Mouse (Mus musculus) testis, adult 2 months (tissue): ENCODE data around the gene Ap2a2. TPM values are rescaled to one million over a fixed set of nuclear protein-coding genes. Genes with fewer than 3 reads are reported as not detected.
A peak's percentile ranks its signal among the peaks of the same experiment; 100 is the strongest.

Source experiments
- H3K27ac ChIP-seq: fragments of 200-500 bp; 2 replicates; pipeline ENCODE4 v1.5.1; 2012; ENCODE audit warnings: low read depth, low read length; ENCODE audit not compliant: control insufficient read depth, insufficient read depth
- H3K27me3 ChIP-seq: fragments of 200-500 bp; 2 replicates; pipeline ENCODE4 v1.6.1; 2012; ENCODE audit warnings: mild to moderate bottlenecking, low read length, moderate library complexity; ENCODE audit not compliant: control insufficient read depth, insufficient read depth
- H3K36me3 ChIP-seq: fragments of 200-500 bp; 2 replicates; pipeline ENCODE4 v1.6.1; 2012; ENCODE audit warnings: mild to moderate bottlenecking, low read length; ENCODE audit not compliant: control insufficient read depth, insufficient read depth
- H3K4me1 ChIP-seq: fragments of 200-500 bp; 2 replicates; pipeline ENCODE4 v1.6.1; 2012; ENCODE audit warnings: low read length; ENCODE audit not compliant: control insufficient read depth, insufficient read depth
- H3K4me3 ChIP-seq: fragments of 200-500 bp; 2 replicates; pipeline ENCODE4 v1.5.1; 2012; ENCODE audit warnings: low read depth, mild to moderate bottlenecking, low read length, moderate library complexity, mixed read lengths; ENCODE audit not compliant: control insufficient read depth
- CTCF ChIP-seq: fragments of 200-500 bp; IDR thresholded peaks from 2 replicates; pipeline ENCODE4 v1.5.1; 2012; ENCODE audit warnings: low read depth, mild to moderate bottlenecking, inconsistent platforms, low read length, moderate library complexity; ENCODE audit not compliant: control insufficient read depth, insufficient read depth, insufficient replicate concordance
- POLR2A ChIP-seq: fragments of 200-500 bp; IDR thresholded peaks from 2 replicates; pipeline ENCODE4 v1.6.1; 2012; ENCODE audit warnings: low read depth, mild to moderate bottlenecking, inconsistent platforms, low read length, moderate library complexity; ENCODE audit not compliant: control insufficient read depth
- polyA plus RNA-seq: library from polyadenylated mRNA; depleted of rRNA; stranded (reverse); fragments of >200 nt; gene quantifications from 2 replicates; pipeline ENCODE4 v1.2.3, GENCODE M21; 2012

The Ap2a2 gene
- polyA plus RNA-seq, 1 experiment: 25.4 TPM

DNA sequence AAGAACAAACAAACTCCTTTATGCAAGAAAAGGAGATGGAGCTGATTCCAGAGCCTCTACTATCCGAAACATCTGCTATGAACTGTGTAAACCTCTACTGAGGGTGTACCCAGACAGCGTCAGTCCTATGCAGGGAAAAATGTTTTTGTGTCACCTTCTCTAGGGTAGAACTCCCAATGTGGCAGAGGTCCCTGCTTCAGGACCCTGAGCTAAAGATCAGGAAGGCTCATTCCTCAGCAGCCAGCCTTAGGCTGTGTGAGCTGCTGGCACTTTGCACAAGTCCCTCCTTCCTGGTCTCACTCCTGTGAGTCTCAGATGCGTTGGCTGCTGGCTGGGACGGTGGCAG lies 36.4 kb upstream of the Ap2a2 start:
- no peaks in the 10 kb centered on the region for H3K27me3 ChIP-seq
- H3K4me1 ChIP-seq: no peaks in the 10 kb centered on the region
- peaks cover 2% of the 10 kb centered on the region; the same call in 1 of the 2 replicates for H3K36me3 ChIP-seq
- H3K27ac ChIP-seq: no peak overlapping the region
- H3K4me3 ChIP-seq: no peak overlapping the region
- TF ChIP-seq POLR2A (no peak), CTCF (no peak)

DNA sequence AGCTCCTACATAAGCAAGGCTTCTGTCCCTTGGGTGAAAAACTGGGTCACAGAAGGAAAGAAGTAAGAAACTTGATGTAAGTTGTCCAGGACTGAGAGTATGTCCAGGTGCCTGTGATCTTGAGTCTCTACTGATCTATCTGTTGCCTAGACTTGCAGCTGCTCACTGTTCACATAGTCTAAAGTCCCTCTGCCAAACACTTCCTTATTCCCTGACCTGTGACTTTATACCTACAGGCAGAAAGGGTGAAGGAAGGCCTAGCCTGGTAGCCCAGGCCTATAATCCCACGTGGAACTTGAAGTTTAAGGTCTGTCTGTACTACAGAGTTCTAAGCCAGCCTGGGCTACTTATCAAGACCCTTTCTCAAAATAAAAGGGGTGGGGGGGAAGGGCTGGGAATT lies 26.4 kb upstream of the Ap2a2 start:
- H3K4me3 ChIP-seq: no peak overlapping the region
- no peak for TF ChIP-seq CTCF
- no peak for TF ChIP-seq POLR2A
- no peaks in the 10 kb centered on the region for H3K27me3 ChIP-seq
- no peaks in the 10 kb centered on the region for H3K36me3 ChIP-seq
- H3K27ac ChIP-seq: no peak overlapping the region
- peaks cover 8% of the 10 kb centered on the region for H3K4me1 ChIP-seq

DNA sequence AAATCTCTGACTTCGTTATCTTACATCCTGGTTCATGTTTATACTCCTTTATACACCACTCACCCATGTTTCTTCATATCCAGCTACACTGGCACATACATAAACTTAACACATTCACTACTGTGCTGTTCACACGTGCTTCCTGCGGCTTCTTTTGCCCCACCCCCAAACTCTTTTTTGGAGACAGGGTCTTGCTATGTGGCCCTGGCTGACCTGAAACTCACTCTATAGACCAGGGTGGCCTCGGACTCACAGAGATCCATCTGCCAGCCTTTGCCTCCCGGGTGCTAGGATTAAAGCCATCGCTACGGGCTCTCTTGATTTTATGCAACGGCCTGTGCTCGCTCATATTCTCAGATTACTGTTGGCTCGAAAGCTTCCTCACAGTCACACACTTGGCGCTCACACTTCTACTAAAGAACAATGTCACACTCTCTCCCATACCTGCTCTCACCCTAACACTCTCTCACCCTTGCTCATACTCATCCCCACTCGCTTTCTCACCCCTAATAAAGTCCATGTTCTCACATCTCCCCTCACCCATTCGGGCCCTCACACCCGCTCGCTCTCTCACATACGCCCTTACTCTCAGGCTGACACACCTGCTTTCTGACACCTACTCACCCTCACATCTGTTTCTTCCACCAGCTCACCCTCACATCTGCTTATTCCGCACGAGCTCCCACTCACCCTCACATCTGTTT lies 23.0 kb upstream of the Ap2a2 start:
- H3K27ac ChIP-seq: peak overlapping the region; percentile 90
- H3K36me3 ChIP-seq: no peaks in the 10 kb centered on the region
- H3K27me3 ChIP-seq: no peaks in the 10 kb centered on the region
- peak overlapping the region; percentile 97 for H3K4me3 ChIP-seq
- TF ChIP-seq POLR2A (no peak), CTCF (no peak)
- peaks cover 11% of the 10 kb centered on the region for H3K4me1 ChIP-seq

DNA sequence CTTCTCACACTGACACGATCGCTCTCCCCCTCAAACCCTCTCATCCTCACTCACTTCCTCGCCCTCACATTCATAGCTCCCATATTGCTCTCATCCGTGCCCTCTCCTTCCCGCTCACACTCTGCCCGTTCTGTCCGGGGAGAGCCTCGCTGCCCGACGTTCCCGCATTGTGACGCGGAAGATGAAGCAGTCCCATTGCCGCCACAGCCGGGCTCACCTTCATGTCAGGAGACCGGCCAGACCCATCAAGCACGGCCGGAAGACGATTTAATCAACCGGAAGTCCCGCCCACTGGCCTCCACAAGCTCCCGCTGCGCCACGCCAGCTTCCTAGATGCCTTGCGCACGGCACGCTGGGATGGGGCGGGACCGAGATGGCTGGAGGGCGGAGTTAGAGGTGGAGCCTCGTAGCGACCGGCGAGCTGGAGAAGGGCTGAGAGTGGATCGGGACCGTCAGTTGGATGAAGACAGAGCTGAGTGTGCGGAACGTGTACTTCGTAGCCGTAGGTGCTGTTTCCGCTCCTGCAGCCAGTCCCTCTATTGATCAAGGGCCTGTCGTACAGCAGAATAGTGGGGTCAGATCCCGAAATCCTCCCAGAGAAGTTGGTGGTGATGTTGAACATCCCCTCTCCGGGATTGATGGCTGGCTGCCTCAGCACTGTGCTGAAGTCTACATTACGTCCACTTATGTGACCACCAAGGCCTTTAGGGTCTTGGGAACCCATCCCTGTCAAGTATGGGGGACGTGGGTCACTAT lies 22.2 kb upstream of the Ap2a2 start, which contains the start of gene Chid1:
Gene Chid1, minus strand, starts transcription at position 302 of the 756 bp plus-strand sequence.
- no peaks in the 10 kb centered on the region for H3K36me3 ChIP-seq
- 0 out of 2 replicates have a peak, but pooled peaks have one; percentile 18 for TF ChIP-seq CTCF
- peak; percentile 82 for TF ChIP-seq POLR2A

DNA sequence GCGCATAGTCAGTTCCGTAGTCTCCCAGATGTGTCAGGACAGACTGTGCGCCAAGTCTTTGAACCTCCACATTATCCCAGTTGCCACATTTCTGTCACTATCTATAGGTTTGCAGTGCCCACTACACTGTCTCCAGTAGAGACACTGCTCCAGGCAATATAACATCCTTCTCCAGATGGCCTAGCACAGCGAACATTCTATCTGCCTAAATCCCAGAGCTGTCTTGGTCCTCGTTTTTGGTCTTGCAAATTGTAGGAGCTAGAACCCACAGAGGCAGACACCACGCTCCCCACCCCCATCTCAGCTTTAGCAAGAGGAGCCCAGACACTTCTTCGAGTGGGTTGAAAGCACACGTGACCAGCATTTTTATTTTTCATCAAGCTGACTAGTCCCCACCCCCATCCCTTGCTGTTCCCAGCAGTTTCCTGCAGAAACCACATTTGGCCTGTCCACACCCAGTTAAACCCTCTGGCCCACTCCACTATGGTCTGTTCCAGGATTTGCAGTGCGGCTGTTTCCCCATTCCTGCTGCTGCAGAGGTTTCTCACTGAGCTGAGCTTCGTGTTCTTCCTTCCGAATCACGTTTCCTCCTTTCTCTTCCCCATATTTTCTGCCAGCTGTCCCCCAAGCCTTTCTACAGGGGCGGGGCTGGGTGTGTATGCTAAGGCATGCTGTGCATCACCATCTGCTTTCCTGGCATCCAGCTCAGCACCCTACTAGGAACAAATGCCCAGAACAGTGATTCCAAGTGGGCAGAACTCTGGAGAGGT lies 21.5 kb upstream of the Ap2a2 start:
- H3K27me3 ChIP-seq: no peaks in the 10 kb centered on the region
- H3K27ac ChIP-seq: peak overlapping the region; percentile 90
- no peaks in the 10 kb centered on the region for H3K36me3 ChIP-seq
- peak overlapping the region; percentile 97 for H3K4me3 ChIP-seq
- TF ChIP-seq CTCF (no peak), POLR2A (no peak)
- peaks cover 11% of the 10 kb centered on the region for H3K4me1 ChIP-seq

More for the DNA sequence above, 22.2 kb upstream of the Ap2a2 start, which contains the start of gene Chid1:
- H3K27ac ChIP-seq: peak within 1 kb of the TSS; percentile 90
- no peaks in the 10 kb centered on the region for H3K27me3 ChIP-seq
- peak within 1 kb of the TSS; percentile 97 for H3K4me3 ChIP-seq
- H3K4me1 ChIP-seq: peaks cover 11% of the 10 kb centered on the region

DNA sequence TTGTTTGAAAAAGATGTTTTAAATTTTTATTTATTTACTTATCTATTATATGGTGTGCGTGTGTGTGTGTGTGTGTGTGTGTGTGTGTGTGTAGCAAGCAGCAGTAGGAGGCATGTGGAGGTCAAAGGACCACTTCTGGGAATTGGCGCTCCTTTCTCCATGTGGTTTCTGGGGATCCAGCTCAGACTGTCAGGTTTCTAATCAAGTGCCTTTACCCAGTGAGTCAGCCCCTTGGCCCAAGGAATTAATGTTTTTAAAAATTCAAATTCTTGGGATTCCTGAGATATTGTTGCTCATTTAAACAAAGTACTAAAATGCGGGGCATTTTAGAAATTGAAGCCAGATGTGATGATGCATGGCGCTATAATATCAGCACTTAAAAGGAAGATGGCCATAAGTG lies 20.3 kb upstream of the Ap2a2 start:
- no peak for TF ChIP-seq POLR2A
- no peak for TF ChIP-seq CTCF
- H3K4me3 ChIP-seq: no peak overlapping the region

DNA sequence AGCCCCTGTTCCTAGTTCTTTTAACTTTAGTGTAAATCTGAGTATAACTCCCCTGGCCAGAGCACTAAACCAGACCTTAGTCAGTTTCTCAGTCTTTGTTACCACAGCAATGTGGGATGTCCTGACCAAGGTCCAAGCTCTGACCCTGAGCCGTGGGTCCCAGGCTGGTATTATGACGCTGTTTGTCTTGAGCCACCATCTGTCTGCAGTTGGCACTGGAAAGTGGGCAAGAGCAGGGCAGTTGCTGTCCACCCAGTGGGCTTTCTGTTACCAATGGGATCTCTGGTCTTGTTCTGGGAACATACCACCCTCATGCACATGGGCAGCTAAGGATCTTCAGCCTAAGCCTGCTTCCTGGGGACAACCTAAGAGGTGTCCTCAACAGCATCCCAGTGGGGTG lies 19.4 kb upstream of the Ap2a2 start:
- H3K4me3 ChIP-seq: no peak overlapping the region
- H3K27ac ChIP-seq: no peak overlapping the region
- peaks cover 11% of the 10 kb centered on the region for H3K4me1 ChIP-seq
- no peaks in the 10 kb centered on the region for H3K36me3 ChIP-seq
- no peak; the same call in 1 of the 2 replicates for TF ChIP-seq POLR2A
- no peak for TF ChIP-seq CTCF
- no peaks in the 10 kb centered on the region for H3K27me3 ChIP-seq

More for the DNA sequence above, 20.3 kb upstream of the Ap2a2 start:
- Histone ChIP-seq H3K27ac (no peak overlapping the region), H3K36me3 (no peaks in the 10 kb centered on the region), H3K27me3 (no peaks in the 10 kb centered on the region), H3K4me1 (peaks cover 11% of the 10 kb centered on the region)
